Mouse (Mus musculus) heart, adult 2 months (tissue): Measurements from ENCODE around the gene BC051019.

Source experiments
- CTCF ChIP-seq: fragments of 200-600 bp; IDR thresholded peaks from 2 replicates; pipeline ENCODE4 v1.8.1; 2022; ENCODE audit warnings: antibody characterized with exemption, mild to moderate bottlenecking, moderate library complexity
- EP300 ChIP-seq: fragments of 200-500 bp; IDR thresholded peaks from 2 replicates; pipeline ENCODE4 v1.6.1; 2011; ENCODE audit warnings: low read depth, low read length, control low read depth; ENCODE audit not compliant: insufficient read depth
- POLR2A ChIP-seq: fragments of 200-500 bp; IDR thresholded peaks from 2 replicates; pipeline ENCODE4 v1.6.1; 2011; ENCODE audit warnings: mild to moderate bottlenecking, low read depth, low read length, control low read depth; ENCODE audit not compliant: insufficient read depth

DNA sequence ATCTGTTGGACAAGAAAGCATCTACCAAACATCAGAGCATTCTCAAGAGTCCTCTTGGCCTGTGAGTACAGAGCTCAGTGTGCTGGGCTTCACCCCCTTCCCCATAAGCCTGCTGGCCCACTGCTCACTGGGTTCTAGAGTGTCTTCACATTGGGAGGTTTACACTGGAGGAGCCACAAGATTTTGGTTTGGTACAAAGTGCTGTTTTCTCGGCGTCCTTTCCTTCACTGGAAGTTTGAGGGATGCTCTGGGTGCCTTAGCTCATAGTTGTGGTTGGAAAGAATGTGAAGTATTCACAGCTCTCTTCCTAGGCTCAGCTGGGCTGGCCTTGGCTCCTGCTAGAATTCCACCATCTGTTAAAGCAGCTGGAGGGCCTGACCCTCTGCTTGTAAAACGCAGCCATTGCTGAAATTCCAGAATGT is 14.7 kb downstream of the BC051019 start:
- no peak for TF ChIP-seq POLR2A
- TF ChIP-seq CTCF, result no peak
- TF ChIP-seq EP300, result peak; percentile 60; the same call in 1 of the 2 replicates
